Mouse (Mus musculus) hindbrain, embryonic 11.5 days (tissue): ENCODE data around the gene Mgat2. TPM values are rescaled to one million over a fixed set of nuclear protein-coding genes. Genes with fewer than 3 reads are reported as not detected.
A peak's percentile ranks its signal among the peaks of the same experiment; 100 is the strongest.
"Not testable (repeated sequence)": the region's sequence is repeated elsewhere in the genome, so short reads cannot be mapped to it uniquely, and the experiment has no call there.

Experiments
- ATAC-seq: fragments of 200-750 bp; cut with Nextera tagmentation; 2 replicates; pipeline ENCODE4 v1.8.0; 2017; ENCODE audit warnings: mild to moderate bottlenecking, moderate TSS enrichment, moderate library complexity; ENCODE audit not compliant: low FRiP score
- DNase-seq: peaks from one replicate; pipeline ENCODE4 v3.0.0-alpha.2; 2015; ENCODE audit warnings: low spot score
- H3K27ac ChIP-seq: fragments of 300-500 bp; sonication (generic); 2 replicates; pipeline ENCODE4 v1.5.1; 2014; ENCODE audit warnings: mild to moderate bottlenecking, low read depth, low read length
- H3K27me3 ChIP-seq: fragments of 300-500 bp; sonication (generic); 2 replicates; pipeline ENCODE4 v1.6.1; 2014; ENCODE audit warnings: mild to moderate bottlenecking, low read length, moderate library complexity, mixed read lengths; ENCODE audit not compliant: control insufficient read depth, insufficient read depth
- H3K36me3 ChIP-seq: fragments of 300-500 bp; sonication (generic); 2 replicates; pipeline ENCODE4 v1.6.1; 2014; ENCODE audit warnings: mild to moderate bottlenecking, low read length, moderate library complexity, mixed read lengths; ENCODE audit not compliant: control insufficient read depth, insufficient read depth
- H3K4me1 ChIP-seq: fragments of 300-500 bp; sonication (generic); replicated peaks from 2 replicates; pipeline ENCODE4 v1.6.1; 2014; ENCODE audit warnings: low read length, mixed read lengths; ENCODE audit not compliant: control insufficient read depth, insufficient read depth
- H3K4me2 ChIP-seq: fragments of 300-500 bp; sonication (generic); replicated peaks from 2 replicates; pipeline ENCODE4 v1.6.1; 2014; ENCODE audit warnings: mild to moderate bottlenecking, low read depth, low read length
- H3K4me3 ChIP-seq: fragments of 300-500 bp; sonication (generic); 2 replicates; pipeline ENCODE4 v1.5.1; 2014; ENCODE audit warnings: low read depth, low read length
- H3K9ac ChIP-seq: fragments of 300-500 bp; sonication (generic); 2 replicates; pipeline ENCODE4 v1.6.1; 2014; ENCODE audit warnings: low read depth, low read length
- H3K9me3 ChIP-seq: fragments of 300-500 bp; sonication (generic); 2 replicates; pipeline ENCODE4 v1.6.1; 2016; ENCODE audit warnings: low read length; ENCODE audit not compliant: control insufficient read depth
- WGBS: fragments of 180-500 bp; shearing (Covaris S2); extraction: QIAGEN DNeasy Blood & Tissue Kit; methylation state at CpG from one replicate; pipeline ENCODE4 v1.1.7; 2014; 5-methylcytosine and 5-hydroxymethylcytosine counted together
- polyA plus RNA-seq: library from polyadenylated mRNA; unstranded; fragments of >200 nt; fragmentation: Nextera tagmentation; extraction: Ambion mirVana; gene quantifications from 2 replicates; pipeline ENCODE4 v1.2.1, GENCODE M21; 2014

The Mgat2 gene
- polyA plus RNA-seq, 1 experiment from 2014 or later, result 35.9 TPM

GRCm38 (mm10) chr12:69158366-69158764, 25.6 kb upstream of the Mgat2 start:
- peak overlapping the region; percentile 89 for H3K27ac ChIP-seq
- H3K27me3 ChIP-seq, result no peaks in the 10 kb centered on the region
- peak overlapping the region; percentile 90 for H3K9ac ChIP-seq
- no peaks in the 10 kb centered on the region for H3K9me3 ChIP-seq
- H3K36me3 ChIP-seq, result peaks cover 7% of the 10 kb centered on the region
- no peaks in the 10 kb centered on the region for H3K4me1 ChIP-seq
- 2% methylated on average over 19 of the region's 19 CpGs for WGBS
- peak overlapping the region; percentile 66 for H3K4me2 ChIP-seq
- peak overlapping the region; percentile 79 for H3K4me3 ChIP-seq
- ATAC-seq (no peak), DNase-seq (no peak)

- ATAC-seq, result peak; percentile 98
- peak; percentile 100 for DNase-seq
These were observed 25.0 kb upstream of the Mgat2 start, which contains the start of gene Rps29 for GRCm38 (mm10) chr12:69158765-69159577. TSS of gene Rps29 (minus strand) at chr12:69159186.

GRCm38 (mm10) chr12:69159578-69159940, 24.4 kb upstream of the Mgat2 start:
- Histone ChIP-seq H3K4me3 (no peak overlapping the region), H3K4me1 (no peaks in the 10 kb centered on the region), H3K27me3 (no peaks in the 10 kb centered on the region), H3K9me3 (no peaks in the 10 kb centered on the region), H3K9ac (no peak overlapping the region), H3K4me2 (no peak overlapping the region), H3K36me3 (peaks cover 7% of the 10 kb centered on the region), H3K27ac (no peak overlapping the region)
- DNase-seq (peak; percentile 81), ATAC-seq (peak; percentile 13; the same call in 1 of the 2 replicates)
- WGBS, result 7% methylated on average over 9 of the region's 9 CpGs

More at GRCm38 (mm10) chr12:69158765-69159577, 25.0 kb upstream of the Mgat2 start, which contains the start of gene Rps29:
- H3K4me1 ChIP-seq, H3K36me3 ChIP-seq, H3K9me3 ChIP-seq, H3K27me3 ChIP-seq: not testable (repeated sequence)
- WGBS, result under 1% methylated on average over 54 of the region's 68 CpGs
- Histone ChIP-seq H3K4me3 (peak within 1 kb of the TSS; percentile 79), H3K27ac (peak within 1 kb of the TSS; percentile 89), H3K4me2 (peak within 1 kb of the TSS; percentile 66), H3K9ac (peak within 1 kb of the TSS; percentile 90)

GRCm38 (mm10) chr12:69160677-69161076, 23.3 kb upstream of the Mgat2 start:
- not testable (repeated sequence) for H3K36me3 ChIP-seq, H3K4me3 ChIP-seq, H3K27ac ChIP-seq, H3K9ac ChIP-seq, H3K4me1 ChIP-seq, H3K9me3 ChIP-seq, H3K4me2 ChIP-seq, ATAC-seq, DNase-seq, H3K27me3 ChIP-seq
- WGBS, result 74% methylated on average over 2 of the region's 2 CpGs

- H3K27ac ChIP-seq, H3K4me2 ChIP-seq, H3K4me3 ChIP-seq, H3K4me1 ChIP-seq, H3K9ac ChIP-seq, ATAC-seq, H3K36me3 ChIP-seq, DNase-seq, H3K27me3 ChIP-seq, H3K9me3 ChIP-seq: not testable (repeated sequence)
- WGBS, result 92% methylated on average over 4 of the region's 4 CpGs
These were observed 20.4 kb upstream of the Mgat2 start for GRCm38 (mm10) chr12:69163586-69163985.

- Histone ChIP-seq H3K4me3 (no peak overlapping the region), H3K9me3 (no peaks in the 10 kb centered on the region), H3K4me1 (no peaks in the 10 kb centered on the region), H3K9ac (no peak overlapping the region), H3K4me2 (no peak overlapping the region), H3K36me3 (no peaks in the 10 kb centered on the region), H3K27ac (no peak overlapping the region), H3K27me3 (no peaks in the 10 kb centered on the region)
- WGBS, result 58% methylated on average over 3 of the region's 3 CpGs
- ATAC-seq, result no peak
- DNase-seq, result no peak
These were observed 19.1 kb upstream of the Mgat2 start for GRCm38 (mm10) chr12:69164904-69165303.

DNA sequence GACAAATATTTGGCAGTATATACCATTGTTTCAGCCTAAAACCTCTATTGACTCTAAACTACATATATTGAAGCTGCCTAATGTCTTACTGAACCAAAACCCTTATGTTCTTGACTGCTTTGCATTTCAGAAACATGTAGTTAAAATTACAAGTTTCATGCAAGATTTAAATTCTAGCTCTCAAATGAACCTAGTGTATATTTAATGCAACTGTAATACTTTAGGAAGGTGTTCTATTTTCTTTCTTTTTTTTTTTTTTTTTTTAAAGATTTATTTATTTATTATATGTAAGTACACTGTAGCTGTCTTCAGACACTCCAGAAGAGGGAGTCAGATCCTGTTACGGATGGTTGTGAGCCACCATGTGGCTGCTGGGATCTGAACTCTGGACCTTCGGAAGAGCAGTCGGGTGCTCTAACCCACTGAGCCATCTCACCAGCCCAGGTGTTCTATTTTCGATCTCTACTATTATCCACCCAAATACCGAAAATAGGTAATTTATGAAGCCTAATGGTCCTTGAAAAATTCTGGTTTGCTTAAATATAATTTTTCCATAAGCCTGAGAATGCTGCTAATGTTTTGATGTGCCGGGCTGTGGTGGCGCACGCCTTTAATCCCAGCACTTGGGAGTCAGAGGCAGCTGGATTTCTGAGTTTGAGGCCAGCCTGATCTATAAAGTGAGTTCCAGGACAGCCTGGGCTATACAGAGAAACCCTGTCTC, 16.9 kb upstream of the Mgat2 start:
- 66% methylated on average over 8 of the region's 8 CpGs for WGBS
- H3K4me3 ChIP-seq, H3K4me1 ChIP-seq, H3K9ac ChIP-seq, H3K36me3 ChIP-seq, H3K27ac ChIP-seq, ATAC-seq, H3K9me3 ChIP-seq, DNase-seq, H3K27me3 ChIP-seq, H3K4me2 ChIP-seq: not testable (repeated sequence)

- Histone ChIP-seq H3K4me2 (peak overlapping the region; percentile 67), H3K9ac (peak overlapping the region; percentile 73), H3K9me3 (no peaks in the 10 kb centered on the region), H3K4me1 (no peaks in the 10 kb centered on the region), H3K36me3 (no peaks in the 10 kb centered on the region), H3K27ac (no peak overlapping the region), H3K4me3 (peak overlapping the region; percentile 59), H3K27me3 (no peaks in the 10 kb centered on the region)
- DNase-seq (no peak), ATAC-seq (peak; percentile 70)
- 10% methylated on average over 18 of the region's 18 CpGs for WGBS
These were observed 16.1 kb upstream of the Mgat2 start for GRCm38 (mm10) chr12:69167656-69168460.
